Mouse (Mus musculus) neural tube, embryonic 15.5 days (tissue): ENCODE measurements around the gene Atp5h. TPM values are rescaled to one million over a fixed set of nuclear protein-coding genes. Genes with fewer than 3 reads are reported as not detected.
"Not testable (repeated sequence)": the region's sequence is repeated elsewhere in the genome, so short reads cannot be mapped to it uniquely, and the experiment has no call there.

ENCODE experiments used
- ATAC-seq: fragments of 200-750 bp; cut with Nextera tagmentation; 2 replicates; pipeline ENCODE4 v1.8.0; 2017; ENCODE audit warnings: mild to moderate bottlenecking, moderate TSS enrichment, moderate library complexity; ENCODE audit not compliant: low FRiP score
- H3K27ac ChIP-seq: fragments of 300-500 bp; sonication (generic); replicated peaks from 2 replicates; pipeline ENCODE4 v1.5.1; 2015; ENCODE audit warnings: mild to moderate bottlenecking, inconsistent platforms
- H3K27me3 ChIP-seq: fragments of 300-500 bp; sonication (generic); replicated peaks from 2 replicates; pipeline ENCODE4 v1.6.1; 2015; ENCODE audit warnings: inconsistent platforms
- H3K36me3 ChIP-seq: fragments of 300-500 bp; sonication (generic); 2 replicates; pipeline ENCODE4 v1.6.1; 2015; ENCODE audit warnings: inconsistent platforms
- H3K4me1 ChIP-seq: fragments of 300-500 bp; sonication (generic); 2 replicates; pipeline ENCODE4 v1.6.1; 2015; ENCODE audit warnings: inconsistent platforms
- H3K4me2 ChIP-seq: fragments of 300-500 bp; sonication (generic); 2 replicates; pipeline ENCODE4 v1.6.1; 2015; ENCODE audit warnings: inconsistent platforms, mild to moderate bottlenecking, moderate library complexity
- H3K4me3 ChIP-seq: fragments of 300-500 bp; sonication (generic); replicated peaks from 2 replicates; pipeline ENCODE4 v1.5.1; 2015; ENCODE audit warnings: mild to moderate bottlenecking, inconsistent platforms
- H3K9ac ChIP-seq: fragments of 300-500 bp; sonication (generic); replicated peaks from 2 replicates; pipeline ENCODE4 v1.6.1; 2015; ENCODE audit warnings: mild to moderate bottlenecking, inconsistent platforms
- H3K9me3 ChIP-seq: fragments of 300-500 bp; sonication (generic); replicated peaks from 2 replicates; pipeline ENCODE4 v1.6.1; 2016; ENCODE audit warnings: inconsistent platforms
- WGBS: fragments of 180-500 bp; shearing (Covaris S2); methylation state at CpG from one replicate; pipeline ENCODE4 v1.1.7; 2015; ENCODE audit warnings: mixed read lengths; 5-methylcytosine and 5-hydroxymethylcytosine counted together
- polyA plus RNA-seq: library from polyadenylated mRNA; unstranded; fragments of >200 nt; fragmentation: Nextera tagmentation; extraction: Ambion mirVana; gene quantifications from 2 replicates; pipeline ENCODE4 v1.2.1, GENCODE M21; 2015

Atp5h gene
- 949 and 1,025 TPM in 2 replicates for polyA plus RNA-seq

DNA sequence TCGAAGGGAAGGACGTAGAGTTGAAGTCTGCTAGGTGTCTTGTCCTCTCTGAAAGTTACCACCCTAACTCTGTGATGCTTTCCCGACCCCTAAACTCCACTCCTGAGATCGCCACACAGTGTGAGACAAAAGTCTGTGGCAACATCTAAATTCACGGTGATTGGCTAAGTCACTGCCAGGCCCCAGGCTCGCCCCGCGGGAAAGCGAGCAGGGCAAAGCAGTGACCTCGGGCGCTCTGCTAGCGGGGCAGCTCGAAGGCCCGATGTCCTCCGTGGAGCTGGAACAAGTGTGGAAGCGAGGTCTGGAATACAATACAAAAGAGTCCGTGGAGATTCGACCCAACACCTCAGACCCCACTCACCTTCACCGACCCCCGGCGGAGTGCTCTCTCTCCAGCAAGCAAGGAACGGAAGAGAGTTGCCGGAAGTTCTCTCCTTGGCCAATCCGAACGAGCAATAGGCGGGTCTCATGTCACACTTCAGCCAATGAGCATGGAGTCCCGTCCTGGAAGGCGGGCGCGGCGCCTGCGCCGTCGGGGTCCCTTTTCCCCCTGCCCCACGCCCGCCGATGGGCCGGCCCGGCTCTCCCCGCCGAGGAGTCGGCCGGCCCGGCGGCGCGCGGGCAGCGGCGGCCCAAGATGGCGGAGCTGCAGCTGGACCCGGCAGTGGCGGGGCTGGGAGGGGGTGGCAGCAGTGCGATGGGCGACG is at the start of gene Atp5h, which contains the start of gene Kctd2:
Gene Atp5h, minus strand, starts transcription at position 432 of the 707 bp plus-strand sequence.
Gene Kctd2, plus strand, starts transcription at position 598 of the 707 bp plus-strand sequence.
- Histone ChIP-seq H3K4me2 (peak within 1 kb of the TSS; percentile 88), H3K4me1 (peaks cover 42% of the 10 kb centered on the region), H3K9me3 (no peaks in the 10 kb centered on the region), H3K27me3 (no peaks in the 10 kb centered on the region), H3K9ac (peak within 1 kb of the TSS; percentile 94), H3K27ac (peak within 1 kb of the TSS; percentile 91), H3K4me3 (peak within 1 kb of the TSS; percentile 95), H3K36me3 (peaks cover 34% of the 10 kb centered on the region)
- ATAC-seq: peak; percentile 97
- WGBS: under 1% methylated on average over 52 of the region's 56 CpGs

- no peak for ATAC-seq
- Histone ChIP-seq H3K4me2 (no peak overlapping the region), H3K4me3 (no peak overlapping the region), H3K9ac (no peak overlapping the region), H3K9me3 (no peaks in the 10 kb centered on the region), H3K36me3 (no peaks in the 10 kb centered on the region), H3K4me1 (0 out of 2 replicates have a peak, but pooled peaks cover 3% of the 10 kb centered on the region), H3K27me3 (no peaks in the 10 kb centered on the region), H3K27ac (no peak overlapping the region)
- WGBS: 53% methylated on average over 4 of the region's 4 CpGs
These were observed 47.5 kb upstream of the Atp5h start for GRCm38 (mm10) chr11:115467217-115467618.

GRCm38 (mm10) chr11:115464851-115465250 is 45.1 kb upstream of the Atp5h start:
- Histone ChIP-seq H3K27me3 (no peaks in the 10 kb centered on the region), H3K4me1 (0 out of 2 replicates have a peak, but pooled peaks cover 3% of the 10 kb centered on the region), H3K4me2 (no peak overlapping the region), H3K36me3 (no peaks in the 10 kb centered on the region), H3K4me3 (no peak overlapping the region), H3K9ac (no peak overlapping the region), H3K27ac (no peak overlapping the region), H3K9me3 (no peaks in the 10 kb centered on the region)
- no peak for ATAC-seq
- WGBS: 87% methylated on average over 8 of the region's 8 CpGs

DNA sequence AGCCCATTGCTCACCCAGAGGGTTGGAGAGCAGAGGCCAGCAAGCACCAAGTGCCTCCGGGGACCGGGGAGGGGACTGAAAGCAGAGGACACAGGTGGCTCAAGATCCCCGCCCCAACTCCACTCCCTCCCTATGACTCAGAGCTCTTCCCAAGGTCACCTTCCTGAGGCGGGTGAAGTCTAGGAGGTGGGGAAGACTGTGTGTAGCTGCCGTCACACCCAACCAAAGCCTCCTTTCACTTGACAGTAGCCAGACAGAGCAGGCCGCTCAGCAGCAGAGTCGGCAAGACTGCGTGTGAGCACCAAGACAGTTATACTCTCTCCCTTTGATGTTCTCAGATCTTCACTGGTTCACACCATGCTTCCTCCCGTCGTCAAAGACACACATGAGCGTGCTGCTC is 43.6 kb upstream of the Atp5h start:
- no peaks in the 10 kb centered on the region for H3K36me3 ChIP-seq
- H3K4me1 ChIP-seq: 0 out of 2 replicates have a peak, but pooled peaks cover 3% of the 10 kb centered on the region
- no peak for ATAC-seq
- H3K9ac ChIP-seq: no peak overlapping the region
- H3K27me3 ChIP-seq: no peaks in the 10 kb centered on the region
- no peaks in the 10 kb centered on the region for H3K9me3 ChIP-seq
- WGBS: 78% methylated on average over 11 of the region's 11 CpGs
- H3K27ac ChIP-seq: no peak overlapping the region
- H3K4me2 ChIP-seq: no peak overlapping the region
- H3K4me3 ChIP-seq: no peak overlapping the region

- no peak for ATAC-seq
- H3K4me3 ChIP-seq: no peak within 1 kb of the TSS
- no peaks in the 10 kb centered on the region for H3K27me3 ChIP-seq
- H3K27ac ChIP-seq: no peak within 1 kb of the TSS
- 73% methylated on average over 16 of the region's 16 CpGs for WGBS
- 0 out of 2 replicates have a peak, but pooled peaks cover 1% of the 10 kb centered on the region for H3K4me1 ChIP-seq
- H3K9me3 ChIP-seq: no peaks in the 10 kb centered on the region
- H3K4me2 ChIP-seq: no peak within 1 kb of the TSS
- no peaks in the 10 kb centered on the region for H3K36me3 ChIP-seq
- H3K9ac ChIP-seq: 0 out of 2 replicates have a peak within 1 kb of the TSS, but pooled peaks have one; percentile 7
These were observed 42.6 kb upstream of the Atp5h start, which contains the start of gene Slc16a5 for GRCm38 (mm10) chr11:115462243-115462891. Gene Slc16a5, plus strand, starts transcription at chr11:115462474.

- H3K36me3 ChIP-seq: no peaks in the 10 kb centered on the region
- H3K4me2 ChIP-seq: no peak overlapping the region
- H3K9me3 ChIP-seq: no peaks in the 10 kb centered on the region
- no peak overlapping the region for H3K27ac ChIP-seq
- no peak for ATAC-seq
- WGBS: 84% methylated on average over 5 of the region's 5 CpGs
- no peak overlapping the region for H3K4me3 ChIP-seq
- H3K4me1 ChIP-seq: no peaks in the 10 kb centered on the region
- H3K27me3 ChIP-seq: no peaks in the 10 kb centered on the region
- H3K9ac ChIP-seq: no peak overlapping the region
These were observed 42.1 kb upstream of the Atp5h start for GRCm38 (mm10) chr11:115461846-115462242.

DNA sequence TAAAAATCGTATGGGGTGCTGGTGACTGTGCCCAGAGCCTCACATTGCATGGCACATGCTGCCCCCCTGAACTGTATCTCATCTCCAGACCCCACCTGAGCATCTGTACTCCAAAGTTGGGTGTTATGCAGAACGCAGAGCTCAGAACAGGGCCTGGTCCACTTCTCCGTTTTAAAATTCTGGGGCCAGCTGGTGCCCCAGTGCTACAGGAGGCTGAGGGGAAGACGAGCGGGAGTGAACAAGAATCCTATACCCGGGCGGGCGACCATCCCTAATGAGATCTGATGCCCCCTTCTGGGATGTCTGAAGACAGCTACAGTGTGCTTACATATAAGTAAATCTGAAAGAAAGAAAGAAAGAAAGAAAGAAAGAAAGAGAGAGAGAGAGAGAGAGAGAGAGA is 41.2 kb upstream of the Atp5h start:
- Histone ChIP-seq H3K9me3 (no peaks in the 10 kb centered on the region), H3K4me3 (no peak overlapping the region), H3K36me3 (no peaks in the 10 kb centered on the region), H3K4me2 (no peak overlapping the region), H3K9ac (no peak overlapping the region), H3K4me1 (no peaks in the 10 kb centered on the region), H3K27ac (no peak overlapping the region), H3K27me3 (no peaks in the 10 kb centered on the region)
- ATAC-seq: no peak
- 26% methylated on average over 8 of the region's 8 CpGs for WGBS

- 47% methylated on average over 6 of the region's 6 CpGs for WGBS
- Histone ChIP-seq H3K4me1 (no peaks in the 10 kb centered on the region), H3K27ac (no peak overlapping the region), H3K27me3 (no peaks in the 10 kb centered on the region), H3K4me2 (no peak overlapping the region), H3K9me3 (no peaks in the 10 kb centered on the region), H3K9ac (no peak overlapping the region), H3K4me3 (no peak overlapping the region), H3K36me3 (no peaks in the 10 kb centered on the region)
- no peak for ATAC-seq
These were observed 37.6 kb upstream of the Atp5h start for GRCm38 (mm10) chr11:115457405-115457804.

DNA sequence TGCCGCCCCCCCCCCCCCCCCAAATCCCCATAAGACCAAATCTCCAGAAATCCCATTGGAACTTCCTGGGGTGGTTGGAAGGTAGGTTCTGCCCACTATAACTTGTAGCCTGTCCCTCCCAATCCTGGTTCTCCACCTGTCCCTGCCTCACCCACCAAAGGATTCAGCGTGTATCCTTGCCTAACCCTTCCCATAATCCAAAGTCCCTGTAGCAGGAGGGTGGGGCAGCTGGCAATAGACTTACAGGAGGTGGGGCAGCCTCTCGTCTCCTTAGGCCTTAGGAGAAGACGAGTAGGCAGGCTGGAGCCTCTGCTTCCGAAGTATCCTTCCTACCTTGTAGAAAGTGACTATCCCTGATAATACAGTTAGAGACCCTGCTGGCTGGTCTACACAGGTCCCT is 36.4 kb upstream of the Atp5h start:
- 94% methylated on average over 5 of the region's 5 CpGs for WGBS
- ATAC-seq: no peak

GRCm38 (mm10) chr11:115455619-115456018 is 35.9 kb upstream of the Atp5h start:
- Histone ChIP-seq H3K27me3 (no peaks in the 10 kb centered on the region), H3K4me3 (no peak overlapping the region), H3K4me1 (no peaks in the 10 kb centered on the region), H3K4me2 (no peak overlapping the region), H3K9me3 (no peaks in the 10 kb centered on the region), H3K9ac (no peak overlapping the region), H3K27ac (no peak overlapping the region), H3K36me3 (no peaks in the 10 kb centered on the region)
- WGBS: 91% methylated on average over 15 of the region's 15 CpGs
- no peak for ATAC-seq

More for the DNA sequence above, 36.4 kb upstream of the Atp5h start:
- H3K9me3 ChIP-seq: no peaks in the 10 kb centered on the region
- no peak overlapping the region for H3K27ac ChIP-seq
- H3K4me2 ChIP-seq: no peak overlapping the region
- no peaks in the 10 kb centered on the region for H3K4me1 ChIP-seq
- no peak overlapping the region for H3K9ac ChIP-seq
- no peak overlapping the region for H3K4me3 ChIP-seq
- H3K27me3 ChIP-seq: no peaks in the 10 kb centered on the region
- no peaks in the 10 kb centered on the region for H3K36me3 ChIP-seq

- not testable (repeated sequence) for ATAC-seq, H3K27ac ChIP-seq, H3K4me1 ChIP-seq, H3K9me3 ChIP-seq, H3K4me3 ChIP-seq, H3K27me3 ChIP-seq, H3K36me3 ChIP-seq, H3K9ac ChIP-seq, H3K4me2 ChIP-seq
- 90% methylated on average over 6 of the region's 6 CpGs for WGBS
These were observed 35.1 kb upstream of the Atp5h start for GRCm38 (mm10) chr11:115454822-115455221.

- no peak for ATAC-seq
- H3K9ac ChIP-seq: no peak overlapping the region
- no peak overlapping the region for H3K4me3 ChIP-seq
- no peaks in the 10 kb centered on the region for H3K4me1 ChIP-seq
- WGBS: 81% methylated on average over 4 of the region's 4 CpGs
- H3K27ac ChIP-seq: no peak overlapping the region
- H3K27me3 ChIP-seq: no peaks in the 10 kb centered on the region
- no peaks in the 10 kb centered on the region for H3K36me3 ChIP-seq
- no peaks in the 10 kb centered on the region for H3K9me3 ChIP-seq
- H3K4me2 ChIP-seq: no peak overlapping the region
These were observed 33.5 kb upstream of the Atp5h start for GRCm38 (mm10) chr11:115453306-115453705.
